Mouse (Mus musculus) hindbrain, embryonic 14.5 days (tissue): Measurements from ENCODE around the gene Plxnb2. TPM values are rescaled to one million over a fixed set of nuclear protein-coding genes. Genes with fewer than 3 reads are reported as not detected.

Experiments used
- microRNA-seq: library from miRNA; unstranded; fragments of <30 nt; microRNA quantifications from one replicate; pipeline ENCODE4, GENCODE M21; 2016
- polyA plus RNA-seq: library from polyadenylated mRNA; unstranded; fragments of >200 nt; fragmentation: Nextera tagmentation; extraction: Ambion mirVana; gene quantifications from 2 replicates; pipeline ENCODE4 v1.2.1, GENCODE M21; 2014

Gene Plxnb2
- polyA plus RNA-seq, 1 experiment from 2014 or later = 101 TPM

Small RNAs within 50 kb of the gene (microRNA-seq; reads per million reads assigned to microRNA genes)
- gene Mir6958 (5.2 reads per million, percentile 22 among the genes with 10 or more reads in this experiment), gene Mir7118 (not detected)

Other genes starting within 250 kb of the Plxnb2 start
- 0.13 TPM in 1 of 2 replicates, not detected in the other for gene Ttll8, start 226.4 kb downstream of the Plxnb2 start, polyA plus RNA-seq
- gene Mlc1, start 201.8 kb downstream of the Plxnb2 start, polyA plus RNA-seq = 17.7 and 20.5 TPM in 2 replicates
- gene Mov10l1, start 197.9 kb downstream of the Plxnb2 start, polyA plus RNA-seq = not detected in 2 replicates
- gene Panx2, start 121.1 kb downstream of the Plxnb2 start, polyA plus RNA-seq = 8.4 and 8.5 TPM in 2 replicates
- gene Trabd, start 105.7 kb downstream of the Plxnb2 start, polyA plus RNA-seq = 34.2 and 41.0 TPM in 2 replicates
- 22.2 and 23.0 TPM in 2 replicates for gene Selenoo, start 91.7 kb downstream of the Plxnb2 start, polyA plus RNA-seq
- gene Tubgcp6, start 57.7 kb downstream of the Plxnb2 start, polyA plus RNA-seq = 17.2 and 19.1 TPM in 2 replicates
- gene Hdac10, start 52.1 kb downstream of the Plxnb2 start, polyA plus RNA-seq = 17.0 and 19.1 TPM in 2 replicates
- gene Mapk12, start 40.1 kb downstream of the Plxnb2 start, polyA plus RNA-seq = 3.3 and 4.0 TPM in 2 replicates
- 20.4 and 22.4 TPM in 2 replicates for gene Mapk11, start 31.2 kb downstream of the Plxnb2 start, polyA plus RNA-seq
- 71.4 and 71.6 TPM in 2 replicates for gene Dennd6b, start 15.7 kb upstream of the Plxnb2 start, polyA plus RNA-seq
- gene Ppp6r2, start 30.8 kb upstream of the Plxnb2 start, polyA plus RNA-seq = 78.2 and 84.0 TPM in 2 replicates
- 99.8 and 105 TPM in 2 replicates for gene Sbf1, start 134.5 kb upstream of the Plxnb2 start, polyA plus RNA-seq
- gene Adm2, start 141.9 kb upstream of the Plxnb2 start, polyA plus RNA-seq = not detected in 2 replicates
- not detected in 2 replicates for gene Miox, start 153.6 kb upstream of the Plxnb2 start, polyA plus RNA-seq
- gene Lmf2, start 174.9 kb upstream of the Plxnb2 start, polyA plus RNA-seq = 24.2 and 24.6 TPM in 2 replicates
- 94.7 and 112 TPM in 2 replicates for gene Ncaph2, start 174.9 kb upstream of the Plxnb2 start, polyA plus RNA-seq
- 19.5 and 20.5 TPM in 2 replicates for gene Sco2, start 193.1 kb upstream of the Plxnb2 start, polyA plus RNA-seq
- gene Tymp, start 196.3 kb upstream of the Plxnb2 start, polyA plus RNA-seq = 2.2 and 3.0 TPM in 2 replicates
- gene Odf3b, start 198.5 kb upstream of the Plxnb2 start, polyA plus RNA-seq = 1.3 and 5.5 TPM in 2 replicates
- 0.07 TPM in 1 of 2 replicates, not detected in the other for gene Klhdc7b, start 204.1 kb upstream of the Plxnb2 start, polyA plus RNA-seq
- not detected in 2 replicates for gene Syce3, start 229.7 kb upstream of the Plxnb2 start, polyA plus RNA-seq
- 1.2 TPM in 2 replicates for gene Cpt1b, start 245.1 kb upstream of the Plxnb2 start, polyA plus RNA-seq
- gene C730034F03Rik, start 248.8 kb upstream of the Plxnb2 start, polyA plus RNA-seq = 2.7 and 3.2 TPM in 2 replicates
- gene Gm44502, start 248.9 kb upstream of the Plxnb2 start, polyA plus RNA-seq = not detected in 2 replicates
- 71.2 and 76.3 TPM in 2 replicates for gene Chkb, start 249.1 kb upstream of the Plxnb2 start, polyA plus RNA-seq